Mouse (Mus musculus) intestine, postnatal 0 days (tissue): Measurements from ENCODE around the gene Spink4. TPM values are rescaled to one million over a fixed set of nuclear protein-coding genes. Genes with fewer than 3 reads are reported as not detected.

Experiments
- ATAC-seq: fragments of 200-750 bp; cut with Nextera tagmentation; 2 replicates; pipeline ENCODE4 v1.8.0; 2017; ENCODE audit warnings: mild to moderate bottlenecking, moderate TSS enrichment, moderate library complexity
- H3K27ac ChIP-seq: fragments of 300-500 bp; sonication (generic); 2 replicates; pipeline ENCODE4 v1.5.1; 2014; ENCODE audit warnings: mild to moderate bottlenecking, low read depth, low read length, moderate library complexity
- H3K27me3 ChIP-seq: fragments of 300-500 bp; sonication (generic); replicated peaks from 2 replicates; pipeline ENCODE4 v1.6.1; 2014; ENCODE audit warnings: low read length, mixed read lengths; ENCODE audit not compliant: control insufficient read depth, insufficient read depth
- H3K36me3 ChIP-seq: fragments of 300-500 bp; sonication (generic); 2 replicates; pipeline ENCODE4 v1.6.1; 2014; ENCODE audit warnings: mild to moderate bottlenecking, moderate library complexity; ENCODE audit not compliant: control insufficient read depth, insufficient read depth
- H3K4me1 ChIP-seq: fragments of 300-500 bp; sonication (generic); replicated peaks from 2 replicates; pipeline ENCODE4 v1.6.1; 2014; ENCODE audit warnings: antibody characterized with exemption, low read length, mixed read lengths; ENCODE audit not compliant: control insufficient read depth, insufficient read depth
- H3K4me2 ChIP-seq: fragments of 300-500 bp; sonication (generic); replicated peaks from 2 replicates; pipeline ENCODE4 v1.6.1; 2014; ENCODE audit warnings: low read depth, mild to moderate bottlenecking, moderate library complexity
- H3K4me3 ChIP-seq: fragments of 300-500 bp; sonication (generic); 2 replicates; pipeline ENCODE4 v1.5.1; 2014; ENCODE audit warnings: low read depth, low read length
- H3K9ac ChIP-seq: fragments of 300-500 bp; sonication (generic); 2 replicates; pipeline ENCODE4 v1.6.1; 2014; ENCODE audit warnings: mild to moderate bottlenecking, low read depth, low read length
- H3K9me3 ChIP-seq: fragments of 300-500 bp; sonication (generic); 2 replicates; pipeline ENCODE4 v1.6.1; 2016; ENCODE audit warnings: mixed run types; ENCODE audit not compliant: control insufficient read depth
- CTCF ChIP-seq: sonication (generic); IDR thresholded peaks from 2 replicates; pipeline ENCODE4 v1.5.1; 2016; ENCODE audit warnings: low read depth, mild to moderate bottlenecking, control low read depth, antibody characterized with exemption, moderate library complexity
- WGBS: fragments of 180-500 bp; shearing (Covaris S2); extraction: QIAGEN DNeasy Blood & Tissue Kit; methylation state at CpG from one replicate; pipeline ENCODE4 v1.1.7; 2014; 5-methylcytosine and 5-hydroxymethylcytosine counted together
- polyA plus RNA-seq: library from polyadenylated mRNA; unstranded; fragments of >200 nt; fragmentation: Nextera tagmentation; extraction: Ambion mirVana; gene quantifications from 2 replicates; pipeline ENCODE4 v1.2.1, GENCODE M21; 2015

Spink4 gene
- polyA plus RNA-seq, 1 experiment from 2014 or later: 610 TPM

GRCm38 (mm10) chr4:40898476-40899044 is 21.3 kb upstream of the Spink4 start:
- no peak for TF ChIP-seq CTCF

GRCm38 (mm10) chr4:40899264-40899663 is 20.6 kb upstream of the Spink4 start:
- no peak overlapping the region for H3K4me3 ChIP-seq
- no peaks in the 10 kb centered on the region; the same call in 1 of the 2 replicates for H3K36me3 ChIP-seq
- H3K9ac ChIP-seq: no peak overlapping the region
- H3K4me2 ChIP-seq: no peak overlapping the region
- no peak overlapping the region for H3K27ac ChIP-seq
- no peak for TF ChIP-seq CTCF
- no peaks in the 10 kb centered on the region for H3K4me1 ChIP-seq
- H3K27me3 ChIP-seq: peaks cover 24% of the 10 kb centered on the region; the same call in 1 of the 2 replicates
- ATAC-seq: no peak
- 0 out of 2 replicates have a peak, but pooled peaks cover 6% of the 10 kb centered on the region for H3K9me3 ChIP-seq
- 68% methylated on average over 2 of the region's 2 CpGs for whole genome bisulfite sequencing

More at GRCm38 (mm10) chr4:40898476-40899044, 21.3 kb upstream of the Spink4 start:
- no peak overlapping the region for H3K4me3 ChIP-seq
- H3K27ac ChIP-seq: no peak overlapping the region
- H3K9ac ChIP-seq: no peak overlapping the region
- peaks cover 26% of the 10 kb centered on the region; the same call in 1 of the 2 replicates for H3K27me3 ChIP-seq
- H3K4me2 ChIP-seq: no peak overlapping the region
- 87% methylated on average over 6 of the region's 6 CpGs for WGBS
- ATAC-seq: no peak
- 0 out of 2 replicates have a peak, but pooled peaks cover 6% of the 10 kb centered on the region for H3K9me3 ChIP-seq
- no peaks in the 10 kb centered on the region for H3K4me1 ChIP-seq
- H3K36me3 ChIP-seq: no peaks in the 10 kb centered on the region; the same call in 1 of the 2 replicates

- no peak overlapping the region for H3K4me3 ChIP-seq
- 91% methylated on average over 3 of the region's 3 CpGs for WGBS
- no peak overlapping the region for H3K27ac ChIP-seq
Measured at GRCm38 (mm10) chr4:40900071-40900470, 19.8 kb upstream of the Spink4 start.

GRCm38 (mm10) chr4:40900612-40901011 is 19.2 kb upstream of the Spink4 start:
- no peak for ATAC-seq
- Histone ChIP-seq H3K4me2 (no peak overlapping the region), H3K4me3 (no peak overlapping the region)

More at GRCm38 (mm10) chr4:40900071-40900470, 19.8 kb upstream of the Spink4 start:
- no peak for ATAC-seq
- H3K36me3 ChIP-seq: no peaks in the 10 kb centered on the region; the same call in 1 of the 2 replicates
- peaks cover 29% of the 10 kb centered on the region; the same call in 1 of the 2 replicates for H3K27me3 ChIP-seq
- H3K4me2 ChIP-seq: no peak overlapping the region
- TF ChIP-seq CTCF: no peak
- H3K9ac ChIP-seq: no peak overlapping the region
- H3K9me3 ChIP-seq: 0 out of 2 replicates have a peak, but pooled peaks cover 6% of the 10 kb centered on the region
- no peaks in the 10 kb centered on the region for H3K4me1 ChIP-seq

GRCm38 (mm10) chr4:40906298-40906697 is 13.6 kb upstream of the Spink4 start:
- peak; percentile 80 for TF ChIP-seq CTCF
- no peaks in the 10 kb centered on the region for H3K36me3 ChIP-seq
- no peaks in the 10 kb centered on the region for H3K4me1 ChIP-seq
- H3K27me3 ChIP-seq: peaks cover 15% of the 10 kb centered on the region; the same call in 1 of the 2 replicates
- 61% methylated on average over 1 of the region's 1 CpGs for WGBS
- no peak overlapping the region for H3K4me3 ChIP-seq
- no peak overlapping the region for H3K27ac ChIP-seq
- no peak overlapping the region for H3K4me2 ChIP-seq
- ATAC-seq: no peak
- no peaks in the 10 kb centered on the region for H3K9me3 ChIP-seq
- H3K9ac ChIP-seq: no peak overlapping the region

More at GRCm38 (mm10) chr4:40900612-40901011, 19.2 kb upstream of the Spink4 start:
- H3K9ac ChIP-seq: no peak overlapping the region
- H3K27ac ChIP-seq: no peak overlapping the region
- no peaks in the 10 kb centered on the region for H3K4me1 ChIP-seq
- H3K36me3 ChIP-seq: no peaks in the 10 kb centered on the region; the same call in 1 of the 2 replicates
- peaks cover 29% of the 10 kb centered on the region; the same call in 1 of the 2 replicates for H3K27me3 ChIP-seq
- TF ChIP-seq CTCF: no peak
- 91% methylated on average over 4 of the region's 4 CpGs for WGBS
- H3K9me3 ChIP-seq: 0 out of 2 replicates have a peak, but pooled peaks cover 6% of the 10 kb centered on the region

GRCm38 (mm10) chr4:40908261-40908969 is 11.4 kb upstream of the Spink4 start:
- Histone ChIP-seq H3K9ac (no peak overlapping the region), H3K4me3 (peak overlapping the region; percentile 16; the same call in 1 of the 2 replicates), H3K4me1 (no peaks in the 10 kb centered on the region), H3K9me3 (no peaks in the 10 kb centered on the region), H3K27ac (no peak overlapping the region), H3K27me3 (peaks cover 8% of the 10 kb centered on the region; the same call in 1 of the 2 replicates), H3K4me2 (peak overlapping the region; percentile 49), H3K36me3 (no peaks in the 10 kb centered on the region)
- WGBS: 17% methylated on average over 20 of the region's 20 CpGs
- peak; percentile 68 for ATAC-seq
- no peak for TF ChIP-seq CTCF
